In the genomic region with DNA sequence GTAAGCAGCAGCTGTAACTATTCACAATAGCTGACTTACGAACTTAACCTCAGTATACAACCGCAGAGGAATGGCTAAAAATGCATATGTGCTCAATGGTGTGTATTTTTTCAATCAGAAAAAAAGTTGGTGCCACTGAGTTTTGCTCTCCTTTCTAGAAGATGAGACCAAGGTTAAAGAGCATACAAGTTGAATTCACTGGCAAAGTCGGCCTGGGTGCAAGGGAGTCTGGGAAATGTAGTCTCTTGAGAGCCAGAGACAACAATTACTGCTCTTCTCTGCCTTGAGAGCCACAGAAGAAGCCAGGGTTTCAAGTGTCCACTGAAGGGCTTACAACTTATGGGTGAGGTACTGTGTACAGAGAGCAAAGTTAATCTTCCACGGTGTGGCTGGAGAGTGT, we compare ENCODE assay signal across 24 mouse cellular contexts. TPM values are rescaled to one million over a fixed set of nuclear protein-coding genes. Genes with fewer than 3 reads are reported as not detected.
DNase-seq lines count a peak whose midpoint lies in the region; TF ChIP-seq lines count a peak whose summit lies in the region.
"Had no signal": no experiment of that assay in that cellular context is flagged by ENCODE, and none has a peak within 500 bp of the region (broad histone marks: within the 10 kb centered on the region; RNA-seq: fewer than 3 reads in every experiment).

No protein-coding gene starts in this region.

- TF ChIP-seq POLR2A in CH12.LX (IDR thresholded peaks at IDR 0.05; ENCODE audit: low read depth, low read length), result no peak

- dilution Hi-C loops in CH12.LX (cut with MboI; ENCODE audit: extremely low pct_ligation_motif_present, extremely low pct_unique_long_range_greater_than_20kb, low sequenced_read_pairs), result no loop called here

- H3K4me1 ChIP-seq in CH12.LX (ENCODE audit: control insufficient read depth in 1 of 2, insufficient read depth in 2 of 2), result peaks cover 0 to 15% of the 10 kb centered on the region in 2 experiments; a peak in 2 of 4 replicates
- peaks cover 4 to 9% of the 10 kb centered on the region in 2 experiments; a peak in 3 of 4 replicates for H3K4me1 ChIP-seq in ES-E14 (ENCODE audit: control insufficient read depth in 2 of 2, insufficient read depth in 2 of 2, low read length in 2 of 2, poor library complexity in 1 of 2)

- peak; percentile 21 for DNase-seq in embryo, embryonic 10.5 days (ENCODE audit: low spot score)
- DNase-seq in embryo, embryonic 11 days, result no peak
- no peak for DNase-seq in CH12.LX (ENCODE audit: extremely low read depth)
- DNase-seq in ES-E14 (ENCODE audit: low read depth, low spot score), result no peak
- peak; percentile 9 for DNase-seq in yolk sac, embryonic 10.5 days (ENCODE audit: low spot score)
- DNase-seq in left cerebral cortex, adult 11 months (ENCODE audit: low spot score), result no peak
- DNase-seq in right cerebral cortex, postnatal 4 days, result no peak
- DNase-seq: adrenal gland, adult 8-10 months; adrenal gland, postnatal 14 days; adrenal gland, postnatal 36 days; B cell, adult 2 months; cerebellum, adult 11-12 months; cerebellum, adult 2 months; cerebellum, adult 9-10 months; cerebellum, postnatal 10 days; cerebellum, postnatal 25 days; forebrain, postnatal 0 days had no signal

- peaks cover 64% of the 10 kb centered on the region for H3K27me3 ChIP-seq in CH12.LX (replicated peaks)
- H3K27me3 ChIP-seq: embryonic facial prominence, embryonic 12.5 days; forebrain, embryonic 15.5 days had no signal

- no peak for TF ChIP-seq RAD21 in CH12.LX (IDR thresholded peaks at IDR 0.05; ENCODE audit: low read depth, low read length)

- in situ Hi-C loops in CH12.LX (cut with MboI; ENCODE audit: low pct_ligation_motif_present, low pct_unique_long_range_greater_than_20kb, low sequenced_read_pairs) (no loop called here), ES-E14 (cut with MboI; ENCODE audit: low sequenced_read_pairs in 2 of 2, unreplicated experiment in 2 of 2) (no loop called here)

- no peaks in the 10 kb centered on the region for H3K79me2 ChIP-seq in CH12.LX (replicated peaks; ENCODE audit: control insufficient read depth, extremely low read depth, insufficient read depth, poor library complexity, severe bottlenecking)

- H3K36me3 ChIP-seq in CH12.LX (replicated peaks in 1 of 2; ENCODE audit: control insufficient read depth in 1 of 2, insufficient read depth in 1 of 2, low read length in 1 of 2) (no peaks in the 10 kb centered on the region), ES-E14 (ENCODE audit: control insufficient read depth, insufficient read depth, low read length, poor library complexity, severe bottlenecking) (no peaks in the 10 kb centered on the region)
- H3K36me3 ChIP-seq: embryonic facial prominence, embryonic 10.5 days; embryonic facial prominence, embryonic 12.5 days; forebrain, embryonic 15.5 days had no signal

- no peak for TF ChIP-seq EP300 in CH12.LX (IDR thresholded peaks at IDR 0.05; ENCODE audit: low read length)

- H3K9me3 ChIP-seq in CH12.LX (replicated peaks; ENCODE audit: low read length) (no peaks in the 10 kb centered on the region), ES-E14 (ENCODE audit: control insufficient read depth, insufficient read depth, low read depth, low read length) (no peaks in the 10 kb centered on the region)
- H3K9me3 ChIP-seq: embryonic facial prominence, embryonic 10.5 days; embryonic facial prominence, embryonic 12.5 days; forebrain, embryonic 13.5 days; forebrain, embryonic 15.5 days had no signal

- TF ChIP-seq CTCF in CH12.LX (conservative IDR thresholded peaks at IDR 0.05 in 1 of 2, IDR thresholded peaks at IDR 0.05 in 1 of 2; ENCODE audit: low read depth in 2 of 2, low read length in 2 of 2), result no peak

- 0 out of 2 replicates have a peak overlapping the region, but pooled peaks have one; percentile 7 for H3K4me2 ChIP-seq in CH12.LX (ENCODE audit: insufficient read depth, low read depth, poor library complexity, severe bottlenecking)
- H3K4me2 ChIP-seq: embryonic facial prominence, embryonic 12.5 days; forebrain, embryonic 13.5 days; forebrain, embryonic 15.5 days had no signal

- H3K4me3 ChIP-seq in CH12.LX (replicated peaks in 1 of 3; ENCODE audit: low read depth in 2 of 3, low read length in 2 of 3, poor library complexity in 1 of 3), result no peak overlapping the region
- H3K4me3 ChIP-seq in ES-E14 (ENCODE audit: insufficient read depth in 1 of 2, low read depth in 1 of 2, low read length in 2 of 2, poor library complexity in 1 of 2, severe bottlenecking in 1 of 2), result no peak overlapping the region
- H3K4me3 ChIP-seq: embryonic facial prominence, embryonic 10.5 days; embryonic facial prominence, embryonic 12.5 days; forebrain, embryonic 13.5 days; forebrain, embryonic 15.5 days had no signal

- H3K27ac ChIP-seq in CH12.LX (ENCODE audit: insufficient read depth, low read depth) (no peak overlapping the region), ES-E14 (ENCODE audit: insufficient read depth, low read depth, low read length, poor library complexity, severe bottlenecking) (no peak overlapping the region)
- H3K27ac ChIP-seq: embryonic facial prominence, embryonic 10.5 days; embryonic facial prominence, embryonic 12.5 days; forebrain, embryonic 13.5 days; forebrain, embryonic 15.5 days had no signal

- no peak overlapping the region for H3K9ac ChIP-seq in CH12.LX (ENCODE audit: insufficient read depth, low read depth)
- H3K9ac ChIP-seq in ES-E14 (ENCODE audit: insufficient read depth, low read depth, low read length, poor library complexity, severe bottlenecking), result no peak overlapping the region
- H3K9ac ChIP-seq: embryonic facial prominence, embryonic 12.5 days; forebrain, embryonic 13.5 days; forebrain, embryonic 15.5 days; forebrain, postnatal 0 days had no signal

TF ChIP-seq in CH12.LX, 34 proteins besides CTCF, POLR2A, EP300 and RAD21:
- no peak for TF ChIP-seq ZC3H11A (IDR thresholded peaks at IDR 0.05; ENCODE audit: low read depth, low read length)
- TF ChIP-seq USF1 (IDR thresholded peaks at IDR 0.05; ENCODE audit: low read depth, low read length), result no peak
- peak; percentile 77 for TF ChIP-seq HCFC1 (IDR thresholded peaks at IDR 0.05; ENCODE audit: low read depth, low read length)
TF ChIP-seq in CH12.LX: peak in this region for 1.

TF ChIP-seq in ES-E14, 5 proteins besides CTCF, POLR2A, EP300 and RAD21:
- no peak for TF ChIP-seq ZC3H11A (IDR thresholded peaks at IDR 0.05; ENCODE audit: borderline replicate concordance, low read depth, low read length)
- TF ChIP-seq HCFC1 (IDR thresholded peaks at IDR 0.05; ENCODE audit: borderline replicate concordance, insufficient read depth, low read length), result peak; percentile 83
- TF ChIP-seq ZNF384 (IDR thresholded peaks at IDR 0.05; ENCODE audit: low read depth, low read length), result no peak

RNA-seq across cellular contexts. Expression of a gene that starts 31.1 kb away (rescaled TPM):
- total RNA-seq in CH12.LX (2012; rRNA removed) (not detected in 2 replicates), CH12.LX (2014; rRNA removed) (not detected in 2 replicates), ES-E14 (2012; rRNA removed) (120 and 169 TPM in 2 replicates)
- not detected in 2 replicates for polyA plus RNA-seq in CH12.LX (2012; ENCODE audit: insufficient read length, low read depth)
- total RNA-seq: MEL had no signal
- polyA plus RNA-seq: activated CD4-positive, CD25-positive, alpha-beta regulatory T cell, adult 4 months; CD4-positive, CD25-positive, alpha-beta regulatory T cell, adult 4 months had no signal

Comparison
In these comparisons a context has a peak if more than half of its experiments do, and no peak if none do; other contexts are left out.
1. DNase-seq: peak in embryo, embryonic 10.5 days (single experiment) and yolk sac, embryonic 10.5 days (single experiment); none in embryo, embryonic 11 days (single experiment), CH12.LX (single experiment), ES-E14 (single experiment), left cerebral cortex, adult 11 months (single experiment) and right cerebral cortex, postnatal 4 days (single experiment).
2. RNA of a gene that starts 31.1 kb away (total RNA-seq): 120 to 169 TPM in ES-E14; not detected in CH12.LX; every median in the first group is over 100 times any median in the second.